16 mouse cellular contexts compared by ENCODE assay signal in genomic region chr9:94607011-94607749, GRCm38 (mm10).
A peak's percentile ranks its signal among the peaks of the same experiment; 100 is the strongest.
DNase-seq lines count a peak whose midpoint lies in the region; ATAC-seq and TF ChIP-seq lines count a peak whose summit lies in the region.
"Had no signal": no experiment of that assay in that cellular context is flagged by ENCODE, and none has a peak within 500 bp of the region (broad histone marks: within the 10 kb centered on the region; RNA-seq: fewer than 3 reads in every experiment).

No protein-coding gene starts in this region.

- TF ChIP-seq EP300 in liver, embryonic 14.5 days (IDR thresholded peaks at IDR 0.05; ENCODE audit: low read depth), result peak; percentile 43; the same call in 1 of the 2 replicates

- no peak overlapping the region for H3K4me3 ChIP-seq in liver, embryonic 14.5 days (ENCODE audit: insufficient read depth in 1 of 2, low read depth in 2 of 2, low read length in 2 of 2)
- H3K4me3 ChIP-seq: forebrain, embryonic 12.5 days; heart, embryonic 13.5 days; limb, embryonic 13.5 days had no signal

- peak; percentile 69 for ATAC-seq in liver, embryonic 14.5 days (ENCODE audit: insufficient read depth)
- ATAC-seq: hindbrain, postnatal 0 days; midbrain, embryonic 16.5 days had no signal

- H3K36me3 ChIP-seq in liver, embryonic 14.5 days (replicated peaks; ENCODE audit: control insufficient read depth, insufficient read depth, low read depth), result no peaks in the 10 kb centered on the region
- H3K36me3 ChIP-seq: forebrain, embryonic 12.5 days; heart, embryonic 13.5 days; limb, embryonic 13.5 days had no signal

- WGBS in liver, embryonic 14.5 days (ENCODE audit: insufficient replicate concordance), result 53% methylated on average over 13 of the region's 13 CpGs

- H3K4me2 ChIP-seq in liver, embryonic 14.5 days (ENCODE audit: low read depth), result no peak overlapping the region
- H3K4me2 ChIP-seq: forebrain, embryonic 12.5 days; heart, embryonic 13.5 days; limb, embryonic 13.5 days had no signal

- H3K9me3 ChIP-seq in liver, embryonic 14.5 days (ENCODE audit: control insufficient read depth, low read length), result no peaks in the 10 kb centered on the region
- H3K9me3 ChIP-seq: forebrain, embryonic 12.5 days; heart, embryonic 13.5 days; limb, embryonic 13.5 days had no signal

- no peak for TF ChIP-seq CTCF in liver, embryonic 14.5 days (IDR thresholded peaks at IDR 0.05; ENCODE audit: low read depth)

- H3K4me1 ChIP-seq in liver, embryonic 14.5 days (replicated peaks; ENCODE audit: control insufficient read depth in 2 of 2, insufficient read depth in 2 of 2, low read length in 1 of 2), result peaks cover 0 to 3% of the 10 kb centered on the region in 2 experiments; a peak in 2 of 4 replicates

- no peak overlapping the region for H3K9ac ChIP-seq in liver, embryonic 14.5 days (replicated peaks)
- H3K9ac ChIP-seq: forebrain, embryonic 12.5 days; heart, embryonic 13.5 days; limb, embryonic 13.5 days had no signal

- no peaks in the 10 kb centered on the region for H3K27me3 ChIP-seq in liver, embryonic 14.5 days (ENCODE audit: control insufficient read depth, insufficient read depth, low read length)
- H3K27me3 ChIP-seq: forebrain, embryonic 12.5 days; heart, embryonic 13.5 days; limb, embryonic 13.5 days had no signal

- DNase-seq in thymus, postnatal 0 days (ENCODE audit: low spot score), result peak; percentile 59
- DNase-seq in thymus, postnatal 25 days, result no peak
- peak; percentile 18 for DNase-seq in fat pad, adult 2 months (ENCODE audit: extremely low read depth, low read depth, low spot score)
- no peak for DNase-seq in liver, embryonic 14.5 days (ENCODE audit: low read depth in 3 of 3, low spot score in 3 of 3)
- no peak for DNase-seq in kidney, adult 11 months
- DNase-seq in adipocyte (ENCODE audit: low spot score), result no peak
- DNase-seq in heart, adult 11 months, result no peak
- no peak for DNase-seq in layer of hippocampus, adult 8-10 months (ENCODE audit: low spot score in 2 of 2)
- DNase-seq: cerebellum, adult 9-11 months; kidney, postnatal 10 days; lung, postnatal 14 days had no signal

- no peak overlapping the region for H3K27ac ChIP-seq in liver, embryonic 14.5 days
- H3K27ac ChIP-seq: forebrain, embryonic 12.5 days; heart, embryonic 13.5 days; hindbrain, postnatal 0 days; limb, embryonic 13.5 days had no signal

Comparison
In these comparisons a context has a peak if more than half of its experiments do, and no peak if none do; other contexts are left out.
1. DNase-seq: peak in thymus, postnatal 0 days (single experiment) and fat pad, adult 2 months (single experiment); none in thymus, postnatal 25 days (single experiment), liver, embryonic 14.5 days (0 of 3), kidney, adult 11 months (single experiment), adipocyte (single experiment), heart, adult 11 months (single experiment) and layer of hippocampus, adult 8-10 months (0 of 2).